Mouse (Mus musculus): ENCODE data around the gene Gtf2ird1. TPM values are rescaled to one million over a fixed set of nuclear protein-coding genes. Genes with fewer than 3 reads are reported as not detected.
"Not testable (repeated sequence)": the region's sequence is repeated elsewhere in the genome, so short reads cannot be mapped to it uniquely, and the experiment has no call there.

Gtf2ird1 gene
- polyA plus RNA-seq, 1 experiment from 2014 or later, result 122 TPM

DNA sequence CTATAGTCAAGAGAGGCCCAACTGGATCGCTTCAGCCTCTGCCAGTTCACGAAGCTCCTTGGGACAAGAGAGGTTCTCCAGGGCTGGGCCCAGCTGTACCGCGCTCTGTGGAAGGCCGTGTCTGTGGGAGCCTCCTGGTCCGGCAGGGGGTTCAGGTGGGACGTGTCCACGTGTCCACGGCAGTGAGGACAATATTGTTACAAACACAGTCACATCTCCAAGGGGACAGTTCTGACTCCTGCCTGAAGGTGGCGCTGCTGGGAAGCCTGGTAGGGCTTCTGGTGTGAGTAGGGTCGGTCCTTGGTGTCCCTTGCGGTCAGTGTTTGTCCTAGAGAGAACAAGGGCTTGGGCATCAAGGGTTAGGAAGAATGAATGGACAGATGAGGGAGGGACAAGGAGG lies 33.9 kb upstream of the Gtf2ird1 start:
- WGBS, result 91% methylated on average over 12 of the region's 12 CpGs
- peaks cover 27% of the 10 kb centered on the region for H3K4me1 ChIP-seq
- H3K36me3 ChIP-seq (replicated peaks), result peaks cover 69% of the 10 kb centered on the region
- H3K27ac ChIP-seq (replicated peaks), result no peak overlapping the region
- no peak overlapping the region for H3K4me3 ChIP-seq
- peak; percentile 41 for DNase-seq (ENCODE audit: low spot score)
- H3K27me3 ChIP-seq (replicated peaks; ENCODE audit: low read depth, poor library complexity, severe bottlenecking), result no peaks in the 10 kb centered on the region
- no peaks in the 10 kb centered on the region for H3K9me3 ChIP-seq

DNA sequence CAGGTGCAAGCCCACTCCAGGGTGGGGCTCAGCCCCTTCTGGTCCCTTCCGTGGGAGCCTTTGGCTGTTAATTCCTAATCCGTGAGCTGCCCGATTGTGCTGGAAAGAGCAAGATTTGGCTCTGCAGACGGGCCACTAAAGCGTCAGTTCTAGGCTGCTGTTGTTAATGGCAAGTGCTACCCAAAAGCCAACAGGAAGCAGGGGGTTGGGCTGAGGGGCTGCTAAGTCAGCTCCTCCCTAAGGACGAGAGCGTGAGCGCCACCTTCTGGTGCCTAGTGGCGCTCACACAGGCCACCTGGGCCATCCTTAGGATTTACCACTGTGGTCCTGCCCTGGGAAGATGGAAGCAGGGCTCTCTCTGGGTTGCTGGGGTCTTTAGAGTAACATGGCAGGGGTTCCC lies 33.1 kb upstream of the Gtf2ird1 start:
- no peaks in the 10 kb centered on the region for H3K27me3 ChIP-seq (replicated peaks; ENCODE audit: low read depth, poor library complexity, severe bottlenecking)
- peaks cover 60% of the 10 kb centered on the region for H3K36me3 ChIP-seq (replicated peaks)
- H3K27ac ChIP-seq (replicated peaks), result peak overlapping the region; percentile 40; the same call in 1 of the 2 replicates
- no peaks in the 10 kb centered on the region for H3K9me3 ChIP-seq
- peaks cover 27% of the 10 kb centered on the region for H3K4me1 ChIP-seq
- WGBS, result 24% methylated on average over 9 of the region's 9 CpGs
- no peak overlapping the region for H3K4me3 ChIP-seq
- DNase-seq (ENCODE audit: low spot score), result peak; percentile 69

DNA sequence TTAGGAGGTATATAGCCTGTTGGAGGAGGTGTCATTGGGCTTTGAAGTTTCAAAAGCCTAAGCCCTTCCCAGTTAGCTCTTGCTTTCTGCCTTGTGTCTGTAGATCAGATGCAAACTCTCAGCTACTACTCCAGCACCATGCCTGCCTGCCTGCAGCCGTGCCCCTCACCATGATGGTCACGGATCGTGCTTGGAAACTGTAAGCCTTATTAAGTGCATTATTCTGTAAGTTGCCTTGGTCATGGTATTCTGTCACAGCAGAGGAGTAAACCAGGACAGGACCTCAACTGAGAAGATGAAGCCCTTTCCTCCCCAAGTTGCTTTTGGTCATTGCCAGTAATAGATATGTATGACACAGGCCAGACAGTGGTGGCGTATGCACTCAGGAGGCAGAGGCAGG lies 32.1 kb upstream of the Gtf2ird1 start:
- H3K9me3 ChIP-seq, result no peaks in the 10 kb centered on the region
- H3K36me3 ChIP-seq (replicated peaks), result peaks cover 50% of the 10 kb centered on the region
- H3K27ac ChIP-seq (replicated peaks), result no peak overlapping the region
- H3K4me3 ChIP-seq, result no peak overlapping the region
- H3K4me1 ChIP-seq, result peaks cover 27% of the 10 kb centered on the region
- no peaks in the 10 kb centered on the region for H3K27me3 ChIP-seq (replicated peaks; ENCODE audit: low read depth, poor library complexity, severe bottlenecking)
- no peak for DNase-seq (ENCODE audit: low spot score)
- WGBS, result 92% methylated on average over 4 of the region's 4 CpGs

DNA sequence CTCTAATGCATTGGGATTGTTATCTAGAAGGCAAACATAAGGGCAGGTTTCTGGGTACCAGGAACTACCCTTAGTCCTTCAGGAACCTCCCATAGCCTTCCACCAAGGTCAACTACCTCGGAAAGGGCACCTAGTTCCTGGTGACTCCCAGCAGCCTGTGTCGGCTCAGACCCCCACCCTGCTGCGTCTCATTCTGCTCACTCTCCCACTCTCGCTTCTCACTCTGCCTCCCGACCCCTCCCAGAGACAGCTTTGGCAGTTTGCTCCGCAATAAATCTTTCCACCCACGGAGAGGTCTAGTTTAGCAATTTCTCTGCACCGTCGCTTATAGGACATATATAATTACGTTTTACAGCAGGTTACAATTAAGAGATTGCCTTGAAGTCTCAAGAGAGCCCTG lies 31.5 kb upstream of the Gtf2ird1 start:
- Histone ChIP-seq H3K4me3 (no peak overlapping the region), H3K9me3 (no peaks in the 10 kb centered on the region), H3K27me3 (replicated peaks; ENCODE audit: low read depth, poor library complexity, severe bottlenecking) (no peaks in the 10 kb centered on the region), H3K36me3 (replicated peaks) (peaks cover 45% of the 10 kb centered on the region), H3K27ac (replicated peaks) (no peak overlapping the region), H3K4me1 (peaks cover 27% of the 10 kb centered on the region)
- WGBS, result 69% methylated on average over 10 of the region's 10 CpGs
- no peak for DNase-seq (ENCODE audit: low spot score)

DNA sequence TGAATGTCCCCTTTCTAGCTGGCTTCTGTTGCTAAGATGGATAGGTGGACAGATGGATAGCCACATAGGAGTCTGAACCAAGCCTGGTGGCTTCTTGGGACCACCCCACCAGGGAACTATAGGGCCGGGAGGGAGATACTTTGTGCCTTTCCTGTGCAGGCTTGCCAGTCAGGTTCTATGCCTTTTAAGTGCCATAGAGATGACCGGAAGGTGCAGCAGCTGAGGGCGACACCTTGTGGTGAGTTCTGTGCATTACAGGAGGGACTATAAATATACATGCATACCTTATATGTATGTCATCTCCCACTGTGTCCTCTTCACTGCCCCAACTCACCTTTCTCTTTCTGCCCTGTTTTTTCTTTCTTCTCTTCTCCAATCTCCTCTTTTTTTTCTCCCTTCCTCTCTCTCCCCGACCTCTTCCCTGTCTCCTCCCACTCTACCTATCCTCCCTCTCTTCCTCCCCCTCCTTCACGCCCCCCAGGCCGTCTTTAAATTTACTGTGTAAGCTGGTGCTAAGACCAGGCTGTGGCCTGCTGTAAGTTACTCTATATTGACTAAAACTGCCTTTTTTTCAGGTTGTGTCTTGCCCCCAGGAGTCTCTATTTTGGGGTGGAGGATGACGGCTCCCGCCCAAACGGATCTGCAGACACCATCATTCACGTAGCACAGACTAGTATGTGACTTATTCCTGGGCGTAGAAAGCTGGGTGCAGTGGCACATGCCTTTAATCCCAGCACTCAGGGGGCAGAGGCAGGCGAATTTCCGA lies 29.6 kb upstream of the Gtf2ird1 start:
- WGBS, result 62% methylated on average over 13 of the region's 13 CpGs
- DNase-seq (ENCODE audit: low spot score), result peak; percentile 86
- peaks cover 20% of the 10 kb centered on the region for H3K4me1 ChIP-seq
- no peaks in the 10 kb centered on the region for H3K27me3 ChIP-seq (replicated peaks; ENCODE audit: low read depth, poor library complexity, severe bottlenecking)
- H3K9me3 ChIP-seq, result no peaks in the 10 kb centered on the region
- 0 out of 2 replicates have a peak overlapping the region, but pooled peaks have one; percentile 19 for H3K27ac ChIP-seq (replicated peaks)
- H3K36me3 ChIP-seq (replicated peaks), result peaks cover 29% of the 10 kb centered on the region
- H3K4me3 ChIP-seq, result no peak overlapping the region

DNA sequence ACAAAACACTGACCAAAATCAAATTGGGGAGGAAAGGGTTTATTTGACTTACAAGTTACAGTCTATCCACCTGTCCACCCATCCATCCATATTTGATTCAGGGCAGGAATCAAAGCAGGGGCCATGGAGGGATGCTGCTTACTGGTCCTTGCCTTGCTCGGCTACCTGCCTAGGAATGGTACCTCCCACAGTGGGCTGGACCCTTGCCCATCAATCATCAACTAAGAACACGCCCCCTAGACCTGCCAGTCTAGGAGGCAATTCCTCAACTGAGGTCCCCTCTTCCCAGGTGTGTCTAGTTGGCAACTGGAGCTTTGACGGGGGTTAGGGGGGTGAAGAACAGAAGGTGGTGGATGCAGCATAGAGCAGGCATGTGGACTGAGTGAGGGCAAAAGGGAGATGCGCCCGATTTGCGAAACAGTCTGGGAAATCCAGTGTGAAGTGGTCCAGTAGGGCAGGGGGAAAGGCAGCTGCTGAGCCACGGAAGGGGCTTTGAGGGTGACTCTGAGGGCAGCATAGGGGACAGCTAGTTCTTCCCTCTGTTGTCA lies 28.7 kb upstream of the Gtf2ird1 start:
- peaks cover 21% of the 10 kb centered on the region for H3K36me3 ChIP-seq (replicated peaks)
- DNase-seq (ENCODE audit: low spot score), result no peak
- WGBS, result 82% methylated on average over 7 of the region's 7 CpGs
- H3K4me3 ChIP-seq, result no peak overlapping the region
- H3K4me1 ChIP-seq, result peaks cover 20% of the 10 kb centered on the region
- H3K27me3 ChIP-seq (replicated peaks; ENCODE audit: low read depth, poor library complexity, severe bottlenecking), result no peaks in the 10 kb centered on the region
- no peak overlapping the region for H3K27ac ChIP-seq (replicated peaks)
- H3K9me3 ChIP-seq, result no peaks in the 10 kb centered on the region

DNA sequence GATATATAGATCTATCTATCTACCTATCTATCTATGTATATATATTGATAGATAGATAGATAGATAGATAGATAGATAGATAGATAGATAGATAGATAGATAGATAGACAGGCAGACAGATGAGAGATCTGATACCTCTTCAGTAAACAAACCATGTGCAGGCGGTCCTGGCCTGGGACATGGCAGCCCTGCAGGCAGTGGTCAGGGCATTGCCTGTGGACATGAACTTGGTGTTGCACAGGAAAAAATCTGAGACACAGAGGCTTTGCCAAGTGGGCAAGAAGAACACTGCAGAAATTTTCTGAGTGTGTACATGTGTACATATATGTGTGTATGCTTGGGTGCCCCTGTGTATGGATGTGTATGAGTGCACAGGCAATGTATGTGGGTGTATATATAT lies 26.8 kb upstream of the Gtf2ird1 start:
- H3K4me3 ChIP-seq, result no peak overlapping the region
- peaks cover 5% of the 10 kb centered on the region for H3K4me1 ChIP-seq
- no peaks in the 10 kb centered on the region for H3K9me3 ChIP-seq
- no peak for DNase-seq (ENCODE audit: low spot score)
- H3K27ac ChIP-seq (replicated peaks), result no peak overlapping the region
- H3K36me3 ChIP-seq (replicated peaks), result peaks cover 1% of the 10 kb centered on the region; the same call in 1 of the 2 replicates
- WGBS, result 75% methylated on average over 1 of the region's 1 CpGs
- no peaks in the 10 kb centered on the region for H3K27me3 ChIP-seq (replicated peaks; ENCODE audit: low read depth, poor library complexity, severe bottlenecking)

DNA sequence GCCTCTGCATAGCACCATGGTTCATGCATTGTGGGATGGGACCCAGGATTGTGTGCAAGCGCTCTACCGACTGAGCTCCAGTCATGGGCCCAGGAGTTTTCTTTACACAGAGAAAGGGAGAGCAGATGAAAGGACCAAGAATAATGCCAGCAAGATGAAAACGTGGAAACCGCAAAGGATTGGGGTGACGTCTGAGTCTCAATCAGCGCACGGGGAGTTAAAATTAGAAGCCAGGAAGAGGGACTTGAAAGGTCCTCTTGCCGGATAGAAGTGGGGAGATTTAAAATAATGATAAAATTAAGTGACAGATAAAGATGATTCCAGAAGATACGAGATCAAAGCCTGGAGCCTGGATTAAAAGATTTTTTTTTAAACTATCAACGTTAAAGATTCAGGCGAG lies 25.8 kb upstream of the Gtf2ird1 start:
- Histone ChIP-seq H3K4me1 (no peaks in the 10 kb centered on the region), H3K36me3 (replicated peaks) (no peaks in the 10 kb centered on the region), H3K27ac (replicated peaks) (no peak overlapping the region), H3K9me3 (no peaks in the 10 kb centered on the region), H3K27me3 (replicated peaks; ENCODE audit: low read depth, poor library complexity, severe bottlenecking) (no peaks in the 10 kb centered on the region), H3K4me3 (no peak overlapping the region)
- DNase-seq (ENCODE audit: low spot score), result no peak
- WGBS, result 68% methylated on average over 11 of the region's 11 CpGs

DNA sequence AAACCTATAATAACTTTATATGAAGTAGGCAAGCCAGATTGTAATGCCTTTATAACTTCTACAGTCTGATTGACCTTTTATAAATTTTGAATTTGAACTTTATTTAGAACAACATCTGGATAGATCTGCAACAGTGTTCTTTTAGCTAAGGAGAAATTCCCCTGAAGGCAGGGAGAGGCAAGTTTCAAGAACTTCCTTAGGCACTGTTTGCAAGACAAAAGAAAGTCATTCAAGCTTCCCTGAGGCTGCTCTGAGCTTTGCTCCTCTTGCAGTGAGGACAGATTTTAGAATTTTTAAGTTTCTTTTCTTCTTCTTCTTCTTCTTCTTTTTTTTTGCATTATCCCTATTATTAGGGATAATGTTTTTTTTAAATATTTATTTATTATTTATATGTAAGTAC lies 22.4 kb upstream of the Gtf2ird1 start:
- not testable (repeated sequence) for H3K9me3 ChIP-seq; H3K4me3 ChIP-seq; H3K36me3 ChIP-seq (replicated peaks); H3K27me3 ChIP-seq (replicated peaks; ENCODE audit: low read depth, poor library complexity, severe bottlenecking); DNase-seq (ENCODE audit: low spot score); H3K4me1 ChIP-seq; H3K27ac ChIP-seq (replicated peaks)

DNA sequence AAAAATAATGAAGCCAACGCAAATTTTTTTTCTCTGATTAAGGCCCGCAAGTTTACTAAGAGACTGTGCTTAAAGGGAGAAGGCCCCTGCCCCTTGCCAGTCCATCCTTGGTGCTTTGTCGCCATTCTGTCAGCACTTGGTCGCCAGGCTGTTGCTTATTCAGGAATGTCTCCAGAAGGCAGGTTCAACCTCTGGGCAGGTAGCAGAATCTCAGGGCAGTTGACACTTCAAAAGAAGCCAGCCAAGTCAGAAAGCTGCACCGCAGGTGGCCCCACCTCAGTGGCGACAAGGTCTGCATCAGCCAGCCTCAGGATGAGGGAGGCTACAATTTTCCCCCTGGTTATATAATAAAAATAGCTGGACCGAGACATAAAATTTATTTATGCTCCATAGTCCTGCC lies 19.2 kb upstream of the Gtf2ird1 start:
- not testable (repeated sequence) for H3K27me3 ChIP-seq (replicated peaks; ENCODE audit: low read depth, poor library complexity, severe bottlenecking); H3K4me3 ChIP-seq; H3K4me1 ChIP-seq; DNase-seq (ENCODE audit: low spot score); H3K9me3 ChIP-seq; H3K36me3 ChIP-seq (replicated peaks); H3K27ac ChIP-seq (replicated peaks)
- 92% methylated on average over 7 of the region's 7 CpGs for WGBS

DNA sequence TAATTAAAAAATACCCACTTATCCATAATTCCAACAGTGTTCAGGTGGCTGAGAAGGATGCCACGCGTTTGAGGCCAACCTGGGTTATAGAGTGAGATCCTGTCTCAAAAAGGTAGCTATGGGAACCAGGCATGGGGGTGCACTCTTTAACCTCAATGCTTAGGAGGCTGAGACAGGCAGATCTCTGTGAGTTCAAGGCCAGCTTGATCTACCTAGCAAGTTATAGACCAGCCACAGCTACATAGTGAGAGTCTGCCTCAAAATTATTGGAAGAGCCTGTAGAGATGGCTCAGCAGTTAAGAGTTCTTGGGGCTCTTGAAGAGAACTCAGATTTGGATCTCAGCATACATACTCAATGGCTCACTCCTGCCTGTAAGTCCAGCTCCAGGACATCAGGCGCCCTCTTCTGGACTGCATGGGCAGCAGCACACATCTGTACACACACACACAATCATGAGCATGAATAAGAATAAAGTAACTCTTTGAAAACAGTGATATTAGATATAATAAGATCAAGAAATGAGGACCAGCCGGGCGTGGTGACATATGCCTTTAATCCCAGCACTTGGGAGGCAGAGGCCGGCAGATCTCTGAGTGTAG lies 18.6 kb upstream of the Gtf2ird1 start:
- H3K36me3 ChIP-seq (replicated peaks), result no peaks in the 10 kb centered on the region
- H3K27ac ChIP-seq (replicated peaks), result no peak overlapping the region
- DNase-seq (ENCODE audit: low spot score), result no peak
- 0 out of 2 replicates have a peak, but pooled peaks cover 9% of the 10 kb centered on the region for H3K9me3 ChIP-seq
- H3K4me1 ChIP-seq, result no peaks in the 10 kb centered on the region
- no peak overlapping the region for H3K4me3 ChIP-seq
- 92% methylated on average over 6 of the region's 6 CpGs for WGBS
- H3K27me3 ChIP-seq (replicated peaks; ENCODE audit: low read depth, poor library complexity, severe bottlenecking), result no peaks in the 10 kb centered on the region

DNA sequence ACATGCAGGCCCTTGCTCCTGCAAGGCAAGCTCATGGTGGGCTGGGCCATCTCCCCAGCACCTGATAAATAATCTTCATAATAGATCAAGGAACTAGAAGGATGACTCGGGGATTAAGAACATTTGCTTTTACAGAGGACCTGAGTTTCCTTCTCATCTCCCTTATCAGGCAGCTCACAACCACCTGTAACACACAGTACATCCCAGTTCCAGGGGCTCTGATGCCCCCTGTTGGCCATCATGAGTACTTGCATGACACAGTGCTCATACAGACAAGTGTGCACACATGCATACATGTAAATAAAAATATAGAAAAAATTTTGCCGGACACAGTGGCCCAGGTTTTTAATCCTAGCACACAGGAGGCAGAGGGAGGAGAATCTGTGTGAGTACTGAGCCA lies 17.4 kb upstream of the Gtf2ird1 start:
- Histone ChIP-seq H3K27ac (replicated peaks) (no peak overlapping the region), H3K36me3 (replicated peaks) (no peaks in the 10 kb centered on the region), H3K4me1 (0 out of 2 replicates have a peak, but pooled peaks cover 4% of the 10 kb centered on the region), H3K4me3 (no peak overlapping the region), H3K27me3 (replicated peaks; ENCODE audit: low read depth, poor library complexity, severe bottlenecking) (no peaks in the 10 kb centered on the region), H3K9me3 (0 out of 2 replicates have a peak, but pooled peaks cover 9% of the 10 kb centered on the region)
- no peak for DNase-seq (ENCODE audit: low spot score)
- WGBS, result 90% methylated on average over 2 of the region's 2 CpGs
